Mouse (Mus musculus) intestine, embryonic 15.5 days (tissue): ENCODE measurements at regions not wholly inside any gene's neighbourhood (a gene's known extent, or its start where the extent isn't known, plus 50 kb on each side); places are given as distances from the start of the nearest gene placed in this dataset.

Source experiments
- ATAC-seq: fragments of 200-750 bp; cut with Nextera tagmentation; 2 replicates; pipeline ENCODE4 v1.8.0; 2017; ENCODE audit warnings: moderate TSS enrichment, moderate library complexity
- H3K27ac ChIP-seq: fragments of 300-500 bp; sonication (generic); 2 replicates; pipeline ENCODE4 v1.5.1; 2015; ENCODE audit warnings: mild to moderate bottlenecking, inconsistent platforms
- H3K27me3 ChIP-seq: fragments of 300-500 bp; sonication (generic); replicated peaks from 2 replicates; pipeline ENCODE4 v1.6.1; 2015; ENCODE audit warnings: inconsistent platforms
- H3K36me3 ChIP-seq: fragments of 300-500 bp; sonication (generic); 2 replicates; pipeline ENCODE4 v1.6.1; 2015; ENCODE audit warnings: inconsistent platforms
- H3K4me1 ChIP-seq: fragments of 300-500 bp; sonication (generic); replicated peaks from 2 replicates; pipeline ENCODE4 v1.6.1; 2015; ENCODE audit warnings: inconsistent platforms
- H3K4me2 ChIP-seq: fragments of 300-500 bp; sonication (generic); replicated peaks from 2 replicates; pipeline ENCODE4 v1.6.1; 2015; ENCODE audit warnings: mild to moderate bottlenecking, inconsistent platforms
- H3K4me3 ChIP-seq: fragments of 300-500 bp; sonication (generic); replicated peaks from 2 replicates; pipeline ENCODE4 v1.5.1; 2015; ENCODE audit warnings: inconsistent platforms
- H3K9ac ChIP-seq: fragments of 300-500 bp; sonication (generic); 2 replicates; pipeline ENCODE4 v1.6.1; 2015; ENCODE audit warnings: inconsistent platforms
- H3K9me3 ChIP-seq: fragments of 300-500 bp; sonication (generic); 2 replicates; pipeline ENCODE4 v1.6.1; 2016; ENCODE audit warnings: inconsistent platforms
- WGBS: fragments of 180-500 bp; shearing (Covaris S2); methylation state at CpG from one replicate; pipeline ENCODE4 v1.1.7; 2015; 5-methylcytosine and 5-hydroxymethylcytosine counted together

DNA sequence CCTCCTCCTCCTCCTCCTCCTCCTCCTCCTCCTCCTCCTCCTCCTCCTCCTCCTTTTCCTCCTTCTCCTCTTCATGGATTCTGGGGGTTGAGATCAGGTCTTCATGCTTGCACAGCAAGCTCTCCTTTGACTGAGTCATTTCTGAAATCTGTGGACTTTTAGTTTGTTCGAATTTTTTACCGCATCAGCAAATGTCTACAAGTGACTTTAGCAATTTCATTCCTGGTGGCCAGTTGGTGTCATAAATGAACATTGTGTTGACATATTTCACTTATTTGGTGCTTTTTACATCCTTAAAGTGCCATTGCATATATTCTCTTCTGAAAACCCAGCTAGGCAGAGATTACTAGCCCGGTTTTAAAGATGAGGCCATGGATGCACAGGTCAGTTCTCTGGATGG, 173.0 kb upstream of the Cxcr4 start:
- Histone ChIP-seq H3K36me3 (no peaks in the 10 kb centered on the region), H3K9me3 (no peaks in the 10 kb centered on the region), H3K4me3 (no peak overlapping the region), H3K4me2 (no peak overlapping the region), H3K27me3 (no peaks in the 10 kb centered on the region), H3K4me1 (no peaks in the 10 kb centered on the region), H3K27ac (no peak overlapping the region), H3K9ac (no peak overlapping the region)
- ATAC-seq, result no peak
- 81% methylated on average over 3 of the region's 3 CpGs for whole genome bisulfite sequencing

GRCm38 (mm10) chr1:128762854-128763253, 170.8 kb upstream of the Cxcr4 start:
- no peaks in the 10 kb centered on the region for H3K27me3 ChIP-seq
- ATAC-seq, result no peak
- 85% methylated on average over 4 of the region's 4 CpGs for WGBS

DNA sequence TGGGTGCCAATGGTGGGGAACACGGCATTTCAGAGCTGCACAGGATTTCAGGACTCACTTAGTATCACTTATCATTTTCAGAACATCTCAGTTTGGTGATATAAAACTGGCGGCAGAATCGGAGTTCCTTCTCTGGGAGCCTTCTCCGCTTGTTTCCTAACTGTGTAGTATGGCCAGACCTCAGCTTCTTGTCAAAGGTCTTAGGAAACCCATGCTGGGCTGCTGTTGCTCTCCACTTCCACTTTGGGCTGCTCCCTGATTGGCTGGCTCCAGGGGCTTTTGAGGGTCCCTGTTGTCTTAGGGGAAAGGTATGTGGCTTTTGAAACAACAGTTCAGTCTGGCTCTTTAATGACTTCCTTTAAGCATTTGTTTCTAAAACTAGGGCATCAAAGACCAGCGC, 170.0 kb upstream of the Cxcr4 start:
- H3K4me3 ChIP-seq, result no peak overlapping the region
- no peaks in the 10 kb centered on the region for H3K36me3 ChIP-seq
- H3K9me3 ChIP-seq, result no peaks in the 10 kb centered on the region
- WGBS, result 77% methylated on average over 5 of the region's 5 CpGs
- no peak overlapping the region for H3K9ac ChIP-seq
- ATAC-seq, result no peak
- H3K4me1 ChIP-seq, result no peaks in the 10 kb centered on the region
- H3K4me2 ChIP-seq, result no peak overlapping the region
- H3K27me3 ChIP-seq, result no peaks in the 10 kb centered on the region
- no peak overlapping the region for H3K27ac ChIP-seq

More at GRCm38 (mm10) chr1:128762854-128763253, 170.8 kb upstream of the Cxcr4 start:
- Histone ChIP-seq H3K4me1 (no peaks in the 10 kb centered on the region), H3K9ac (no peak overlapping the region), H3K4me3 (no peak overlapping the region), H3K4me2 (no peak overlapping the region), H3K36me3 (no peaks in the 10 kb centered on the region), H3K27ac (no peak overlapping the region), H3K9me3 (no peaks in the 10 kb centered on the region)

- no peak for ATAC-seq
- no peak overlapping the region for H3K4me3 ChIP-seq
- WGBS, result 93% methylated on average over 11 of the region's 11 CpGs
- H3K9ac ChIP-seq, result no peak overlapping the region
- H3K4me2 ChIP-seq, result no peak overlapping the region
- no peaks in the 10 kb centered on the region for H3K4me1 ChIP-seq
- no peaks in the 10 kb centered on the region for H3K27me3 ChIP-seq
- no peak overlapping the region for H3K27ac ChIP-seq
- H3K36me3 ChIP-seq, result no peaks in the 10 kb centered on the region
- no peaks in the 10 kb centered on the region for H3K9me3 ChIP-seq
Measured at GRCm38 (mm10) chr1:128758802-128759481, 166.8 kb upstream of the Cxcr4 start.

DNA sequence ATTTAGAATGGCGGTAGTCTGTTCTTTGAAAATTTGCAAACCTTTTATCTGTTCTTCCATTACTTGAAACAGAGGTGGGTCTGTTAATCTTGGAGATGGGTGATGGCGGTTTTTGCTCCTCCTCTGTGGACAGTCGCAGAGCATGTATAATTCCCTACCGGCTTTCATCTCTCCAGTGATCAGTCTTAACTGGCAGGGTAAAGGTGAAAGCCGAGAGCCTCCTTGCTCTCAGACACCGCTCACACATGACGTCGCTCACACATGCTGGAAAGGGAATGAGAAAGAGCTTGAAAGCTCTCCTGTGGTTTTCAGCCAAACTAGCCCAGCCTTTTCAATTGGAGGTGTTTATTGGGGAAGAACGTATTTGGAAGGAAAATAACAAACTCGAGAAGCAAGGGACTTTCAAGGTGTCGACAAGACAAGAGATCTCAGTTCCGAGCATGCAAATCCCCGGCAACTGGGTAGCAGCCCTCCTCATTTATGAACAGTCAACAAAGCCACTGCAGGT, 166.3 kb upstream of the Cxcr4 start:
- Histone ChIP-seq H3K4me2 (no peak overlapping the region), H3K9me3 (no peaks in the 10 kb centered on the region), H3K4me3 (no peak overlapping the region), H3K4me1 (no peaks in the 10 kb centered on the region), H3K9ac (no peak overlapping the region), H3K36me3 (no peaks in the 10 kb centered on the region), H3K27ac (no peak overlapping the region), H3K27me3 (no peaks in the 10 kb centered on the region)
- 74% methylated on average over 13 of the region's 13 CpGs for WGBS
- no peak for ATAC-seq

DNA sequence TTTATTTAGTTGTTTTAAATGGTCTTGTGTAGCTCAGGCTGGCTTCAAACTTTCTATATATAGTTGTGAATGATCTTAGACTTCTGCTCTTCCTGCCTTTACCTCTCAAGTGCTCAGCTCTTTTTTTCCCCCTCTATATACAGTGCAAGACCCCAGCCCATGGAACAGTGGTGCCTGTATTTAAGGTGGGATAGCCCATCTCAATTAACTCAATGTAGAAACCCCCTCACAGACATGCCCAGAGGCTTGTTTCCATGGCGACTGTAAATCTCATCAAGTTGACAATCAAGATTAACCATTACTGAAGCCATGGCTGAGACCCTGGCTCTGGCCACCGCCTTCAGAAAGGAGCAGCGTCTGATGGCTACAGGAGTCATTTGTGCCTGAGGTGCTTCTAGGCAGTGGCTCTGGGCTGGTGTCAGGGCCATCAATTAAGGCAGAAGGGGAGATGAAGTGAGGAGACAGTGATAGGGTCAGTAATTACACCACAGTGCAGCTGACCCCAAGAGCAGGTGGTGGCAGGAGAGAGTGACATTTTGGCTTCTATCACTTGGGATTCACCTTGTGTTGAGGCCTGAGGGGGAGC, 161.4 kb upstream of the Cxcr4 start:
- no peaks in the 10 kb centered on the region for H3K36me3 ChIP-seq
- no peaks in the 10 kb centered on the region for H3K27me3 ChIP-seq
- no peaks in the 10 kb centered on the region for H3K9me3 ChIP-seq
- H3K27ac ChIP-seq, result no peak overlapping the region
- no peak overlapping the region for H3K9ac ChIP-seq
- H3K4me3 ChIP-seq, result no peak overlapping the region
- no peak for ATAC-seq
- no peak overlapping the region for H3K4me2 ChIP-seq
- WGBS, result 59% methylated on average over 3 of the region's 3 CpGs
- H3K4me1 ChIP-seq, result no peaks in the 10 kb centered on the region

GRCm38 (mm10) chr1:128749437-128749994, 157.4 kb upstream of the Cxcr4 start:
- Histone ChIP-seq H3K27me3 (no peaks in the 10 kb centered on the region), H3K27ac (no peak overlapping the region), H3K4me2 (no peak overlapping the region), H3K9me3 (no peaks in the 10 kb centered on the region), H3K4me3 (no peak overlapping the region), H3K4me1 (no peaks in the 10 kb centered on the region), H3K36me3 (no peaks in the 10 kb centered on the region), H3K9ac (no peak overlapping the region)
- no peak for ATAC-seq
- 71% methylated on average over 5 of the region's 5 CpGs for WGBS

GRCm38 (mm10) chr1:128747196-128747790, 155.2 kb upstream of the Cxcr4 start:
- no peak for ATAC-seq
- H3K4me3 ChIP-seq, result no peak overlapping the region
- H3K27ac ChIP-seq, result no peak overlapping the region
- H3K9ac ChIP-seq, result no peak overlapping the region
- 87% methylated on average over 12 of the region's 12 CpGs for WGBS
- no peaks in the 10 kb centered on the region for H3K27me3 ChIP-seq
- no peaks in the 10 kb centered on the region for H3K36me3 ChIP-seq
- H3K9me3 ChIP-seq, result no peaks in the 10 kb centered on the region
- H3K4me2 ChIP-seq, result no peak overlapping the region
- H3K4me1 ChIP-seq, result no peaks in the 10 kb centered on the region

GRCm38 (mm10) chr1:128746461-128747009, 154.4 kb upstream of the Cxcr4 start:
- H3K27me3 ChIP-seq, result no peaks in the 10 kb centered on the region
- WGBS, result 64% methylated on average over 3 of the region's 3 CpGs
- no peak overlapping the region for H3K4me3 ChIP-seq
- no peaks in the 10 kb centered on the region for H3K36me3 ChIP-seq
- no peak overlapping the region for H3K9ac ChIP-seq
- H3K9me3 ChIP-seq, result no peaks in the 10 kb centered on the region
- H3K4me1 ChIP-seq, result no peaks in the 10 kb centered on the region
- ATAC-seq, result no peak
- H3K27ac ChIP-seq, result no peak overlapping the region
- H3K4me2 ChIP-seq, result no peak overlapping the region

GRCm38 (mm10) chr1:128740616-128741015, 148.5 kb upstream of the Cxcr4 start:
- Histone ChIP-seq H3K36me3 (no peaks in the 10 kb centered on the region), H3K4me2 (no peak overlapping the region), H3K9ac (no peak overlapping the region), H3K27ac (no peak overlapping the region), H3K9me3 (no peaks in the 10 kb centered on the region), H3K4me1 (no peaks in the 10 kb centered on the region), H3K27me3 (no peaks in the 10 kb centered on the region), H3K4me3 (no peak overlapping the region)
- no peak for ATAC-seq
- WGBS, result 56% methylated on average over 2 of the region's 2 CpGs

GRCm38 (mm10) chr1:128738152-128738551, 146.1 kb upstream of the Cxcr4 start:
- Histone ChIP-seq H3K9ac (no peak overlapping the region), H3K9me3 (no peaks in the 10 kb centered on the region), H3K36me3 (no peaks in the 10 kb centered on the region), H3K4me1 (no peaks in the 10 kb centered on the region), H3K27ac (no peak overlapping the region), H3K4me2 (no peak overlapping the region), H3K4me3 (no peak overlapping the region), H3K27me3 (no peaks in the 10 kb centered on the region)
- WGBS, result 79% methylated on average over 4 of the region's 4 CpGs
- ATAC-seq, result no peak

GRCm38 (mm10) chr1:128734857-128735256, 142.8 kb upstream of the Cxcr4 start:
- ATAC-seq, result no peak
- Histone ChIP-seq H3K27me3 (no peaks in the 10 kb centered on the region), H3K9ac (no peak overlapping the region), H3K4me1 (no peaks in the 10 kb centered on the region), H3K4me2 (no peak overlapping the region), H3K27ac (no peak overlapping the region), H3K9me3 (no peaks in the 10 kb centered on the region), H3K36me3 (no peaks in the 10 kb centered on the region), H3K4me3 (no peak overlapping the region)
- 76% methylated on average over 2 of the region's 2 CpGs for WGBS
